Mouse (Mus musculus) MEL (cell line): Measurements from ENCODE around the gene Herc1.

Source experiments
- CTCF ChIP-seq, 3 experiments: IDR thresholded peaks in 2 of 3; conservative IDR thresholded peaks in 1 of 3; 2 replicates each; pipeline ENCODE4 v1.5.1; 2011 to 2012; ENCODE audit warnings: low read length in 3 of 3, low read depth in 2 of 3, mild to moderate bottlenecking in 2 of 3, improper control_type of control experiment in 1 of 3, inconsistent platforms in 1 of 3, mixed read lengths in 1 of 3, moderate library complexity in 1 of 3; ENCODE audit not compliant: control insufficient read depth in 1 of 3, insufficient read depth in 1 of 3, poor library complexity in 1 of 3, severe bottlenecking in 1 of 3
- JUND ChIP-seq: IDR thresholded peaks from 2 replicates; pipeline ENCODE4 v1.6.1; 2011; ENCODE audit warnings: low read depth, mild to moderate bottlenecking, improper control_type of control experiment, low read length
- POLR2A ChIP-seq, 2 experiments: IDR thresholded peaks; 2 replicates each; pipeline ENCODE4 v1.6.1; 2011 to 2012; ENCODE audit warnings: low read length in 2 of 2, mild to moderate bottlenecking in 2 of 2, control low read depth in 1 of 2, improper control_type of control experiment in 1 of 2, low read depth in 1 of 2, moderate library complexity in 1 of 2; ENCODE audit not compliant: control insufficient read depth in 1 of 2, insufficient read depth in 1 of 2, poor library complexity in 1 of 2
- RCOR1 ChIP-seq: IDR thresholded peaks from 2 replicates; pipeline ENCODE4 v1.6.1; 2012; ENCODE audit warnings: low read depth, mild to moderate bottlenecking, inconsistent platforms, low read length, improper control_type of control experiment

DNA sequence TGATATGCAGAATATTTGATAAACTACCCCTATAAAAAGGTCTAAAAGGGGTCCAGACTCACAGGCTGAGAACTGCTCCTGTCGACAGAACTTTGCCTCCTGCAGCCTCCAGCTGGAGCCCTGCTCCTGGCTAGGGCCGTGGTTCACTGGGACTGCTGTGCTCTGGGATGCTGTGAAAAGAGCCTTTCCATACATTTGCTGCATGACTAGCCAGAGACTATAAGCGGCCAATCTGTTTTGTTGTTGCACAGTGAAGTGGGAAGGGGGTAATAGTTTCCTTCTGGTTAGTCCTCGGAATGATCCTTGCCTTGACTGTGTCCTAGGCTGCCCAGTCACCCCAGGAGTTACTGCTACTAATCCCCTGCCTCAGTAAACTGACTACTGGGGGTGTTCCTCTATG, 155.8 kb downstream of the Herc1 start:
- no peak for TF ChIP-seq POLR2A (IDR thresholded peaks at IDR 0.05; ENCODE audit: control insufficient read depth in 1 of 2, insufficient read depth in 1 of 2, low read depth in 1 of 2, low read length in 2 of 2, poor library complexity in 1 of 2)
- TF ChIP-seq JUND, result no peak
- TF ChIP-seq CTCF (IDR thresholded peaks at IDR 0.05 in 2 of 3, conservative IDR thresholded peaks at IDR 0.05 in 1 of 3; ENCODE audit: control insufficient read depth in 1 of 3, insufficient read depth in 1 of 3, low read depth in 2 of 3, low read length in 3 of 3, poor library complexity in 1 of 3, severe bottlenecking in 1 of 3), result no peak
- no peak for TF ChIP-seq RCOR1
